Mouse (Mus musculus) adrenal gland, postnatal 14 days (tissue): ENCODE data around the gene Usp21. TPM values are rescaled to one million over a fixed set of nuclear protein-coding genes. Genes with fewer than 3 reads are reported as not detected.
A peak's percentile ranks its signal among the peaks of the same experiment; 100 is the strongest.
"Not testable (repeated sequence)": the region's sequence is repeated elsewhere in the genome, so short reads cannot be mapped to it uniquely, and the experiment has no call there.

ENCODE experiments used
- DNase-seq: peaks from one replicate; pipeline ENCODE4 v3.0.0; 2021; ENCODE audit warnings: mixed read lengths
- long read RNA-seq, 2 experiments: library from polyadenylated mRNA; stranded (forward); transcript quantifications; one replicate each; pipeline ENCODE4 v2.0.0; 2021
- total RNA-seq: library from RNA; stranded (reverse); gene quantifications from 2 replicates; pipeline ENCODE4 v1.2.3, GENCODE M21; 2021

Usp21 gene
- 36.5 and 37.2 TPM in 2 replicates for total RNA-seq
- long read RNA-seq, experiment 1, transcript Usp21-201 (13 exons, 2,219 nt) = major isoform, 16 of 28 reads
- long read RNA-seq, experiment 1, partial matches to known transcripts = 2 of 28 reads
- long read RNA-seq, experiment 1, other reads (novel, unspliced or antisense) = 8 of 28 reads
- long read RNA-seq, experiment 2, transcript Usp21-201 (13 exons, 2,219 nt) = major isoform, 16 of 25 reads
- long read RNA-seq, experiment 2, partial matches to known transcripts = 1 of 25 reads
- long read RNA-seq, experiment 2, other reads (novel, unspliced or antisense) = 6 of 25 reads

DNA sequence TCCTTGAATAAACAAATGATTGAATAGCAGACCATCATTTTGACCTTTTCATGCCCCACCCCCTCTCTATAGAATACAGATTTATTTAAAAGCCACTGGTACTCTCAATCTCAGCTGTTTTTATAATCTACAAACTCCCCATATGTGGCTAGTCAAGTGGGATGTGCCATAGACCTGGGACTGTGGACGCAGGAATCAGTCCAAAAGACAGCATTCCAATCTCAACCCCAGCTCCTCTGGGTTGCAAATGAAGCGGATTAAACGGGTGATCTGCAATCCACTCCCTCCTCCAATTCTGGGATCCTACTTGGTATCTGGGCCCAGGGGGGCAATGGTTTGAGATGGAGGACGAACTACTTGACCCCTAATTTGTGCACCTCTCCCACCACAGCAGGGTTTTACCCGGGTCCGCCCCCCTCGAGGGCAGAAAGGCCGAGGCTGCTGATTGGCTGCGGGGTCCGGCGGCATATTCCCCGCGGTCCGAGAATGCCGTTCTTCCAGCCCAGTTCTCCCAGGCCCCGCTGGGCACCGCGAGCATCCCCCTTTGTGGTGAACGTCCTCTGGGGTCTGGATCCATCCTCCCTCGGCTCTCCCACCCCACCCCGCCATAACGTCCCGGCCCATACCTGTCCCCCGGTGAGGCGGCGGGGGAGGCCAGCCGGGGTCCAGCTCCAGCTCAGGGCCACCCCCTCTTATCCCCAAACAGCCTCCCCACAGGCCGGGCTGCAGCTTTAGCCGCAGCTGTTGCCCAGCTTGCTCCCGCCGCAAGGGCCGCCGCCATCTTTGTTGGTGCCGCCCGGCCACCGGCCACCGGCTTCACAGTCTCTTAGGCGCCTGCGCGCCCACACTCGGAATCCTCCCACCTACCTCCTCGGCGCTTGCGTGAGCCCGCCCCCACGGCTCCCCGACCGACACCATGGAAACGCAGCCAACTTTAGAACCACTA lies at the start of gene Usp21:
Gene Usp21 (minus strand): TSS at position 856 of the 946 bp plus-strand sequence.
- peak; percentile 98 for DNase-seq

DNA sequence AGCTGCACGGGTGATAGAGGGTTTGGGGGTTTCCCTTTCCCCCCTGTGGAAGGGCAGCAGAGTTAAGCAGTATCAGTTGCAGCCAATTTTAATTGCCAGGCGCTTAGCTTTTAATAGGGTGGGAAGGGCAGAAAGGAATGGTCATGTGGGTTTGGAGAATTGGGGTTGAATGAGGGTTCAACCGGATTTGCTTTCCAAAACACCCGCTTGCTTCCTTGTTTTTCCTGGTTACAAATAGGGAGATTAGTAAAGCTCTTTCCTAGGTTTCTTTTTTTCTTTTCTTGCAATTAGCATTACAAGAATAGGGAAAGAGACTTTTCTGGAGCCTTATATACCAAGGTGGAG lies 42.4 kb upstream of the Usp21 start:
- no peak for DNase-seq

DNA sequence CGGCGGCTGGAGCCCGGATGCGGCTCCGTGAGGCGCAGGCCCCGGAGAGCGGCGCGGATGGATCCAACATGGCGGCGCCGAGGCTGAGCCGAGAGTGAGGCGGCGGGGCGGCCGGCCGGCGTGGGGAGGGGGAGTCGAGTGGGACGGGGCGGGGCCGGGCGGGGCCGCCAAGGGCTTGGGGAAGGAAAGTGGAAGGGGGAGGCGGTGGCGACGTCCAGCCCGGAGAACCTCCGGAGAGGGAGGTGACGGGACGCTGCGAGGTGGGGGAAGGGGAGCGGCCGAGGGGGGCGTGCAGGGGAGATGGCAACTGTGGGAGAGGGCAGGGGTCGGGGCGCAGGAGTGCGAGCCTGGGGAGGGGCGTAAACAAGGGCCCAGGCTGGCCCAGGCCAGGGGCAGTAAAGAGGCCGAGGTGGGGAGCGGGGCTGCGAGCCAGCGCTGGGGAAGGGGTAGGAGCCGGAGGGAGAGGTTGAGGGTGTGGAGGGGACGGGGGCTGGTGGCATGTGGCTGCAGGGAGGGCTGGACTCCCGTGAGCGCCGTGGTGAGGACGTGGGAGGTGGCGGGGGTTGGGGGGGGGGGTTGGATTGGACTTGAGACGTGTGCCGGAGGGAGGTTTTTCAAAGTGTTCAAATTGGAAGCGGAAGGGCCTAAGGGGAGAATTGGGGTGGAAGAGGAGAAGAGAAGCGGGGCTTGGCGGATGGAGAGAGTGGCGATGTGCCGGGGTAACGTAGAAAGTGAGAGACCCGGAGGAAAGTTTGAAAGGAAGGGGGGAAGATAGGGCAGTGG lies 41.8 kb upstream of the Usp21 start:
- DNase-seq = peak; percentile 90

DNA sequence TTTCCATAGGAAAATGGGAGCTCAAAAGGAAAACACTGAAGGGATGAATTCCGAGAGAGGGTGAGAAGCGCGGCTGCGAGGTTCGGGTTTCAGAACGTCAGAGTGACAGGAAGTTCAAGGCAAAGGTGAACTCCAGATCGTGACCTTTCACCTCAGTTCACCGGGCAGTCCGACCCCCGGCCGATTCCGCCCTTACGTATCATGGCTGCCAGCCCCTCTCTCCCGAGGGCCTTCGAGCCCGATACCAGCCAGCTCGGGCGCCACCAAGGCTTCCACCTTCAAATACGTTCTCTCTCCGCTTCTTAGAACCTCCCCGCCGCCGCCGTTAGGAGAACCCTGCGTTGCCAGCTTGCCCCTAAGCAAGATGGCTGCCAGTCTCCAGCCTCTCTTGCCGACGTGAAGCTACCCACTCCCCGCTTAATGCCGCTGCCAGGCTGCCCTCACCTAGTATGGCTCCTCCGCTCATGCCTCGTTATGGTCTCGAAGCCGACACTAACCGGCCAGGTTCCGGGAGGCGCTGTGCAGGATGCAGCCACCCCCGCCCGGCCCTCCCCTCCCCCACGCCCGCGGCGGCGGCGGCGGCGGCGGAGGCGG lies 41.1 kb upstream of the Usp21 start, which contains the start of gene Dedd:
Gene Dedd (plus strand): TSS at position 307 of the 594 bp plus-strand sequence.
- DNase-seq = peak; percentile 94

DNA sequence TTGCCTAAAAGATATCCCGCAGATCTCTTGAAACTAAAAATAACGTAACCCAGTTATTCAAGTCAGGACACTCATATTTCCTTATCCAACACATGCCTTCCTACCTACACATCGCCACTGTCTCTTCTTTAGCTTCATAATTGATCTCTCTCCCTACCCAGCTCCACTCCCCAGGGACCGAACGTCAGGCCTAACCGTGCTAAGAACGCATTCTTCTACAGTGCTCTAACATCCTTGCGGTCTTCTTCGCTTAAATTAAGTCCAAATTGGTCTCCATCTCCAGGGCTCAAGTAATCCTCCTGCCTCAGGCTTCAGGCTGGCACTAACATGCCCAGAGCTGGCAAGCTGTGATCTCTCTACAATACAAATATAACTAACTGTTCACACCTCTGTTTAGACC lies 40.5 kb upstream of the Usp21 start:
- DNase-seq = peak; percentile 33

DNA sequence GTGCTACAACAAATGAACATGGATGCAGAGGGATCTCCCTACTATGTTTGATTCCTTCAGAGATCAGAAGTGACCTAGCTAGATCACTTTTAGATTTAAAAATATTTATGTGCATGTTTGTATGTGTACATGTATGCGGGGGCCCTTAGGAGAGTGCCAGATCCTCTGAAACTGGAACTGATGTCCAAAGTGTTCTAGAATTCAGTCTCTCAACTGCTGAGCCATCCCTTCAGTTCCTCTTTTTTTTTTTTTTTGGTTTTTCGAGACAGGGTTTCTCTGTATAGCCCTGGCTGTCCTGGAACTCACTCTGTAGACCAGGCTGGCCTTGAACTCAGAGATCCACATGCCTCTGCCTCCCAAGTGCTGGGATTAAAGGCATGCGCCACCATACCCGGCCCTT lies 38.8 kb upstream of the Usp21 start:
- DNase-seq = not testable (repeated sequence)

DNA sequence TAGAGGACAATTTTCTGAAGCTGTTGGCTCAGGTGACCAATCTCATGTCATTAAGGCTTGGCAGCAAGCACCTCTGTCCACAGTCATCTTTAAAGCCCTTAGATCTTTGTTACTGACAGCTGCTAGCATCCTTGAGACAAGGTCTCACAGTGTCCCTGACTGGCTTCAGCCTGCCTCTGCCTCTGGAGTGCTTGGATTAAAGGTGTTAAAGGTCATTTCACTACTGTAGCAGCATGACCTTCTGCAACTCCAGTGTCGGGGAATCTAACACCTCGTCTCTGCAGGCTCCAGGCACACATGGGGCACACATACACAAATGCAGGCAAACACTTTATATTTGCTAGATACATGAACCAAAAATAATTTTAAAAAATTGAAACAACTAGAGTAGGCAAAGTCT lies 37.8 kb upstream of the Usp21 start:
- DNase-seq = no peak

DNA sequence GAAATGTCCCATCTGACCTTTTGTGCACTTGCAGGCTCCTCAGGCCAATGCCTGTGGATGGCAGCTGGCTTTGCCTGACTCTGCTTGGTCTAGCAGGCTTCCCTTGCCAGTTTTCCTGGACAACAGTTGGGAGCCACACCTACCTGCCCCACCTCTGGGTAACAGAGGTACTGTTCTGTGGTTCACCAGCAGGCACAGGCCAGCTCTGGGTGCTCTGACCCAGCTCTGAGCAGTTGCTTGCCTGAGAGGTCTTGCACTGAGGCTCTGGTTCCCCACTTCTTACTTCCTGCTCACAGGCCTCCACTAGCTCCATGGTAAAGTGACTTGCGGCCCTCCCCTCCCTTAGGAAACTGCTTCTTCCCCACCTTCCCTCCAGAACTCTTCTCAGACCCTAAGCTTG lies 34.2 kb upstream of the Usp21 start:
- DNase-seq = no peak

DNA sequence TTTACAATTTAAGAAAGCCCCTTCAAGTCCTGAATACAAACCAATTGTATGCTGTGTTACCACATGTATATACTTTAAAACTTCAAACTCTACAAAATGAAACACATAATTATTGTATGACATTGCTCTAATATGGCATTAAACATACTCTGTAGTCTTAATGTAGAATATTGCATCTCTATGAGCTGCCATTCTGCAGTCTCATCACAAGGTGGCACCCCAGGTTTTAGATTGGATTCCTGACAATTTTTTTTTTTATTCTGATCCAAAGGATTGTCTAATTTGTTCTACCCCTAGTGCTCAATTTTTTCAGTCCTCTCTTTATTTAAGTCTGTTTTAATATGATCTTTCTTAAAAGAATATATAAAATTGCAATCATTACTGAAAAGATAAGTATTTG lies 33.6 kb upstream of the Usp21 start:
- peak; percentile 47 for DNase-seq

DNA sequence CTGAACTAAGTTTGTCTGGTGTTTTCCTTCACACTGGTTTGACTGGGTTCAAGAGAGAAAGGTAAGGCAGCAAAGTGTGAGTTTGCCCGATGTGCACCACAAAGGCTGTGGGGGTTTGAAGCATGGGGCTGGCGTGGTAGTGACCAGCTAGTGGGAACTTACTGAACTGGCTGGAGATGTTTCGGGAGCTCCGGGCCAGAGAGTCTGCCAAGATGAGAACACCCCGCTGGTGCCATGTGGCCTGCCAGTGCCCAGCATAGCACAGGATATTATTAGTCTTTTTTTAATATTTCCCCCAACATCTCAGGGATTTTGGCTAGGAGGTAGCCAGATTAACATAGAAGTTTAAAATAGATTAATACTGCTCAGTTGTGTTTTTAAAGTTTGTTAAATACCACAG lies 32.4 kb upstream of the Usp21 start:
- no peak for DNase-seq

DNA sequence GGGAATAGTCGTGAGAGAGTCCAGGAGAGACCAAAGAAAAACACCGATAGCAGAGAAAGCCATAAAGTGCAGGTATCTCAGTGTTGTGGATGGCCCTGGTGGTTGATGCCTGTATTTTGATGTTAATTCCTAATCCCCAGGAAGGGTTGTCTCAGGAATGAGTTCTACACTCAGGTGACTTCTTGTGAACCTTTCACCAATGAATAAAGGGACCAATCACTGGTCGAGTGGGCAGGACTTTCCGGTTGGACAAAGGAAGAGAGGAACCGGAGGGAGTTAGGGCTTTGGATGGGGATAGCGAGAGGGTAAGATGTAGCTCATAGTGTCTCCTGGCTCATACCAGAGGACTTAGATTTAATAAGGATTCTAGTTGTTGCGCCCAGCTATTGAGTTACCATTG lies 32.0 kb upstream of the Usp21 start:
- no peak for DNase-seq

DNA sequence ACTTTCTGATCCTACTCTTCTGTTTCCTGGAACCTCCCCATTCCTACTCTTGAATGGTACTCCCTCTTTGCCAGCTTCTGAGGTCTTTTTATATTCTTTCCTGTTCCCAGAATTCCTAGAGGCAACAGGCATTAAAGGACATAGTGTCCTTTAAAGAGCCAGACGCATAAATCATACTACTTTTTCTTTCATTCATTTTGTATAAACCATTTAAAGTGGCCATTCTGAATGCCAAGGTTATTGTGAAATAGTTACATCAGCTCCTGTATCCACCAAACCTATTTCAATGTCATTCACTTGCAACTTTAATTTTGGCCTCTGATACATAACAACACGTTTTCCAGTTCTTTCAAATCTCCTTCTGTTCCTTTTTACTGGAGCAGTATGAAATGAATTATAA lies 21.5 kb upstream of the Usp21 start:
- no peak for DNase-seq

DNA sequence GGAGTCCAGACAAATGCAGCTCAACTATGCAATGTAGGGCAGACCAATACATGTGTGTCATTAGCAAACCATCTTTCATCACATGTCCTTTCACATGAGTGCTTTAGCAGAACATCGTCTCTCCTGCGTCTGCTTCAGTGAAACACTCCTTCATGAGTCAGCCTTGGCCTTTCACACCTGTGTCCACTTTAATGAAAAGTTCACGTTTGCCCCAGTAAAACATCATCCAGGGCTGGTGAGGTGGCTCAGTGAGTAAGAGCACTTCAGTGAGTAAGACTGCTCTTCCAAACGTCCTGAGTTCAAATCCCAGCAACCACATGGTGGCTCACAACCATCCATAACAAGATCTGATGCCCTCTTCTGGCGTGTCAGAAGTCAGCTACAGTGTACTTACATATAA lies 18.4 kb upstream of the Usp21 start:
- not testable (repeated sequence) for DNase-seq

DNA sequence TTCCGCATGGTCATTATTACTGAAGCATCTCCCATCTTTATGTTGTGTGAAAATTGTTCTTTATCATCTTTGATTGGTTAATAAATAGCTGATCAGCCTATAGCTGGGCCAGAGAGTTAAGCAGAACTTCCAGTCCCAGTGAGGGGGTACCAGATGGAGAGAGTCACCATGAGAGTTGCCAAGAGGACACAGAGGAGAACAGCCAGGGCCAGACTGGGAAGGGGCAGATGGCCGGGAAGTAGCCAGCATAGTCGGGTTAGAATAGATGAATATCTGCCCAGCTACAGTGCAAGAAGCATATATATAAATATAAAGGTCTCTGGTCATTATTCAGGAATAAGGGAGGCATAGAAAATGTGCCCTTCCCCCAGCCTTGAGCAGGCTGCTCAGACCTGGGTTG lies 10.4 kb upstream of the Usp21 start:
- DNase-seq = no peak

DNA sequence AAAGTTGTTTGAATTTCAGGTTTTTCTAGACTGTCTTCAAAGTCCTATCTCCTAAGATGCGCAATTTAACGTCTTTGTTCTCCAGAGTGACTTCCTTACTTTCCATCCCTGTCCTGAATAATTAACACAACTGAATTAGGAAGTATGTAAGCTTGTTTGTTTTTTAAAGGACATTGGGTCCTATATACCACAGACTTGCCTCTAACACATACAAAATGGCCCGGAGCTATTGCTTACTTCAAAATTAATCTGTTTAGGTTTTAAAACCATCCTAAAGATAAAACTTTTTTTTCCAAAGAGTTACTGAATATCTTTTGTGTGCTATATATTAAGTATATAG lies 7.2 kb upstream of the Usp21 start:
- DNase-seq = no peak

DNA sequence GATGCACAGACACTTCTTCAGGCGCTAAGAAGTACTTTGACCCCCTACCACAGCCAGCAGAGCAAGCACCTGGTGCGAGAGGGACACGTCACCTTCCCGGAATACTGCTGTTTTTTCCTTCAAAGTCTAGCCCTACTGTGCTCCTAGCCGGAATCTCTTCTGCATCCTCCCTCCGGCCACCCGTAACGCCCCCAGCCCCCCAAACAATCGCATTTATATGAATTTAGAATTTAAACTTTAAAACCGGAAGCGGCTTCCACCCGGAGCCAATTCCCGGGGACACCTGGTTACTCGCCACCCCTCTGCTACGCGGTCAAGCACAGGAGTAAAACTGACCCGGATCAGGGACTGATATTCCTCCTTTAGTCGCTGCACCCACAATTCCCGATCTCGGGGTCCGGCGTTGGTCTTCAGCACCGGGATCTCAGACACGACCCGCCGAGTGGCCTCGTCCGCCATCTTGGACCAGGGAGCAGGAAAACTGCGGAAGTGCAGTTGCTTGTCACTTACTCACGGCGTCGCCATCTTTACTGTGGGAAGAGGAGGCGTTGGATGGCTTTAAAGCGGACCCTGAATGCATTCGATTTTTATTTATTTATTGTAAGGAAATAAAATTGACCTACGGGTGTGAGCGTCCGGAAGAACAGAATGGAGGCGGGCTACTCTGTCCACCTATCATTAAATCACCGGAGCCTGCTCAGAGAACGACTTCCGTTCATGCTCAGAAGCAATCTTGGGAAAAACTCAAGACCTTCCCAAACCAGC lies 6.7 kb upstream of the Usp21 start, which contains the start of gene Ufc1:
Gene Ufc1 (minus strand): TSS at position 727 of the 765 bp plus-strand sequence.
- peak; percentile 90 for DNase-seq

DNA sequence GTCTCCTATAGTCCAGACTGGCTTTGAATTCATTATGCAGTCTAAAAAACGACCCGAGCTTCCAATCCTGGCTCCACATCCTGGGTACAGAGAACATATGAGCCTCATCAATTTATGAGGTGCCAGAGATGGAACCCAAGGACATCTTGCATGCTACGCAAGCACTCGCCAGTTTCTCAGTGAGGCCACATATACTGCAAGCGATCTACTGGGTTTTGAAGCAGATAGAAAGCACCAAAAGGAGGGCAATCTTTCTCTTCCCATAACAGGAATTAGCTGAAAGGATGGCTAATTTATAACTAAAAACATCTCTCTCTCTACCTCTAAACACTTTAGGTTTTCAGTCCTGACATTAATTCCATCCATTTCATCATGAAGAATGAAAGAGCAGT lies 6.1 kb upstream of the Usp21 start:
- peak; percentile 49 for DNase-seq

DNA sequence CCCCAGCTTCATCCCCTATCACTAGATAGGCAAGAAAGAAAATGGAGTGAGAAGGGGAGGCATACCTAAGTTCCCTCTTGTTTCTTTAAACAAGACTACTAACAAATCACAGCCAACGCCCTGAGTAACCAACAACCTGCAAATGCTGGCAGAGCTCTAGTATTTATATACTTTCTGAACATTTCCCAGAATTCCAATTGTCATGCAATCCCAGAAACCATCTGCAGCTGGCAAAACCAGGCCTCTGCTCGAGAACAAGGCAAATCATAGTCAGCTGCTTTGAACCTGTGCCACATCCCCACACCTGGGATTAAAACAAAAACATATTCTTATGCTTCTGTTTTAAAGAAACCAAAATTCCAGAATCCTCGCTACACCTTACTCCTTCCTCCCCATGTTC lies 5.6 kb upstream of the Usp21 start:
- no peak for DNase-seq

DNA sequence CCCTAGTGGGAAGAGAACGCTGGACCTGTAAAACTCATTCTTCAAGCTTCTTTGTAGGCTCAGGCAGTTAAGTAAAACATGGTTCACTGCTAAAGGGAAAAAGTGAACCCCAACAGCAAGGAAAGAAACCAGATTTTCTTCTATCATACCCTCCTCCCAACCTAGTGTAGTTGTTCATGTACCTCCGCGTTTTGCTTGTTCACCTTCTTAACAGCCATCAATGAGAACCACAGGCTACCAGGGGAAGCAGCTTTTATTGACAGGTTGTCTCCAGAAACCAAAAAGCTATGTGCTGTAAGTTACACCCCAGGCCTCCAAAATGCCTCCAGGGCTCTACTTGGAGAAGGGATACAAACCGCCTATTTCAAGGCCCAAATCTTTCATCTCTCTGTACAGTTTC lies 537 bp upstream of the Usp21 start:
- DNase-seq = no peak

DNA sequence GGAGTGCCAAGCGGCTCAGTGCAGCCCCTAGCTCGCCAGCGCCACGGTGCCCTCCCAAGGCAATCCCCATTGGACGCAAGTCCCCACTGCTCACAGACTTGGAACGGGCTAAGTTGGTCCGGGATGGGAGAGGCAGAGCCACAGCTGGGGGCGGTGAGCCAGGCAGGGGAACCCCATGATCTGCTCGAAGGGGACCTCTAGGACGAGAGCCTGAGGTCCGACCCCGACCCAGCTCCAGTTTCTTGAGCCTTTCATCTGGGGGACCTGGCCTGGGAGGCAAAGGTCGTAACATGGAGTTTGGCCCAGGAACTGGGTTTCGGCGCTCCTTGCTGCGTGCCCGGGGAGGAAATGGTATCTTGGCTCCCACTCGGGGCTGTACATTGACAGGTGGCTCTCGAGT lies 1.3 kb downstream of the Usp21 start:
- DNase-seq = no peak

DNA sequence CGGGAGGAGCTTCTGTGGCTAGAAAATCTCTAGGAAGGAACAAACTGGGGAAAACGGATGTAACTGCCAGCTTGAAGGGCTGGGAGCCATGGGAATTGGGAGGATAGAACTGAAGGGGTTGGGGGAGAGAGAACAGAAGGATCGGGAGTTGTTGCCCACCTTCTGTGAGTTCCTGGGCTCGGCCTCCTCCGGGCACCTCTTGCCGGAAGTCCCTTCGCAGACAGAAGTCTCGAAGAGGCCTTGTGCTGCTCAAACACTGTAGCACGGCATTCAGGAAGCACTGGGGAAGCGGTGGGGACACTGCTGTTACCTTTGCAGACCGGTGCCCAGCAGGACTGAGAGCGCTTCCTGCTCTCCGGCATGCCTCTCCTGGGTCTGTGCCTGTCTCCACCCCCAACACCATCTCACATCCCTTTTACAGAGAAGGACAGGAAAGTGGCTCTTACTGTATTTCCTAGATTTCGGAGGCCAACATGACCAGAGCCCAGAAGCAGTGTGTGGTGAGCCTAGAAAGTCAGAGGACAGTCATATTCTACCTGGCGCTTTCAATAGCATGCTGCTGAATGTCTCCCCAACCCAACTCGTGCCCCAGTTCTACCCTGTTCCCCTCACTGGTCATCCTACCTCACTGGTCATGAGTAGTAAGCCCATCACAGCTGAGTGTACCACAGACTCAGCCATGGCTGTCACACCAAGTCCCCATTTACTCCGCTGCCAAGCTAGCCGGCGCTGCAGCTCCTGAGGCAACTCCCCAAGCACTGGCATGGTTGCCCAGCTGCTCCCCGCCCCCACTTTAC lies 2.5 kb downstream of the Usp21 start:
- DNase-seq = no peak
